Mouse (Mus musculus) heart, embryonic 12.5 days (tissue): Measurements from ENCODE around the gene Psmc5. TPM values are rescaled to one million over a fixed set of nuclear protein-coding genes. Genes with fewer than 3 reads are reported as not detected.

Experiments
- ATAC-seq: fragments of 200-750 bp; cut with Nextera tagmentation; 2 replicates; pipeline ENCODE4 v1.8.0; 2017; ENCODE audit warnings: moderate TSS enrichment, moderate library complexity; ENCODE audit not compliant: insufficient number of reproducible peaks, low FRiP score
- H3K27ac ChIP-seq: fragments of 300-500 bp; sonication (generic); 2 replicates; pipeline ENCODE4 v1.5.1; 2016; ENCODE audit warnings: mild to moderate bottlenecking, moderate library complexity; ENCODE audit not compliant: poor library complexity, severe bottlenecking
- H3K27me3 ChIP-seq: fragments of 300-500 bp; sonication (generic); replicated peaks from 2 replicates; pipeline ENCODE4 v1.6.1; 2016; ENCODE audit warnings: mild to moderate bottlenecking, moderate library complexity
- H3K36me3 ChIP-seq: fragments of 300-500 bp; sonication (generic); 2 replicates; pipeline ENCODE4 v1.6.1; 2016; ENCODE audit warnings: mild to moderate bottlenecking, moderate library complexity
- H3K4me1 ChIP-seq: fragments of 300-500 bp; sonication (generic); replicated peaks from 2 replicates; pipeline ENCODE4 v1.6.1; 2016; ENCODE audit warnings: mild to moderate bottlenecking
- H3K4me2 ChIP-seq: fragments of 300-500 bp; sonication (generic); 2 replicates; pipeline ENCODE4 v1.6.1; 2016; ENCODE audit warnings: mild to moderate bottlenecking, moderate library complexity
- H3K4me3 ChIP-seq: fragments of 300-500 bp; sonication (generic); 2 replicates; pipeline ENCODE4 v1.5.1; 2016; ENCODE audit warnings: mild to moderate bottlenecking
- H3K9ac ChIP-seq: fragments of 300-500 bp; sonication (generic); 2 replicates; pipeline ENCODE4 v1.6.1; 2016; ENCODE audit warnings: mild to moderate bottlenecking, moderate library complexity
- H3K9me3 ChIP-seq: fragments of 300-500 bp; sonication (generic); replicated peaks from 2 replicates; pipeline ENCODE4 v1.6.1; 2016; ENCODE audit warnings: mild to moderate bottlenecking, moderate library complexity
- WGBS: fragments of 180-500 bp; shearing (Covaris S2); methylation state at CpG from one replicate; pipeline ENCODE4 v1.1.7; 2016; 5-methylcytosine and 5-hydroxymethylcytosine counted together
- polyA plus RNA-seq: library from polyadenylated mRNA; unstranded; fragments of >200 nt; fragmentation: Nextera tagmentation; extraction: Ambion mirVana; gene quantifications from 2 replicates; pipeline ENCODE4 v1.2.1, GENCODE M21; 2016

Gene Psmc5
- polyA plus RNA-seq, 1 experiment from 2014 or later, result 253 TPM

- no peaks in the 10 kb centered on the region for H3K4me1 ChIP-seq
- H3K9ac ChIP-seq, result no peak overlapping the region
- 80% methylated on average over 9 of the region's 9 CpGs for WGBS
- no peak overlapping the region for H3K4me3 ChIP-seq
- H3K9me3 ChIP-seq, result no peaks in the 10 kb centered on the region
- no peak overlapping the region for H3K4me2 ChIP-seq
- no peak overlapping the region for H3K27ac ChIP-seq
- H3K27me3 ChIP-seq, result no peaks in the 10 kb centered on the region
- no peaks in the 10 kb centered on the region for H3K36me3 ChIP-seq
- ATAC-seq, result no peak
Measured at GRCm38 (mm10) chr11:106306758-106307157, 50.8 kb downstream of the Psmc5 start.

GRCm38 (mm10) chr11:106307432-106307831 lies 51.5 kb downstream of the Psmc5 start:
- no peaks in the 10 kb centered on the region for H3K27me3 ChIP-seq
- no peak overlapping the region for H3K4me3 ChIP-seq
- no peak overlapping the region for H3K9ac ChIP-seq
- no peaks in the 10 kb centered on the region for H3K4me1 ChIP-seq
- no peak overlapping the region for H3K4me2 ChIP-seq
- ATAC-seq, result no peak
- no peaks in the 10 kb centered on the region for H3K9me3 ChIP-seq
- no peaks in the 10 kb centered on the region for H3K36me3 ChIP-seq
- no peak overlapping the region for H3K27ac ChIP-seq
- 64% methylated on average over 5 of the region's 5 CpGs for WGBS

GRCm38 (mm10) chr11:106308162-106308561 lies 52.2 kb downstream of the Psmc5 start:
- H3K27ac ChIP-seq, result no peak overlapping the region
- WGBS, result 85% methylated on average over 11 of the region's 11 CpGs

GRCm38 (mm10) chr11:106310123-106310522 lies 54.2 kb downstream of the Psmc5 start:
- no peak for ATAC-seq
- Histone ChIP-seq H3K4me3 (no peak overlapping the region), H3K36me3 (no peaks in the 10 kb centered on the region), H3K27ac (no peak overlapping the region), H3K4me2 (no peak overlapping the region), H3K4me1 (peaks cover 6% of the 10 kb centered on the region; the same call in 1 of the 2 replicates), H3K9ac (no peak overlapping the region), H3K27me3 (no peaks in the 10 kb centered on the region), H3K9me3 (no peaks in the 10 kb centered on the region)
- WGBS, result 63% methylated on average over 5 of the region's 5 CpGs

More at GRCm38 (mm10) chr11:106308162-106308561, 52.2 kb downstream of the Psmc5 start:
- Histone ChIP-seq H3K4me2 (no peak overlapping the region), H3K9ac (no peak overlapping the region), H3K27me3 (no peaks in the 10 kb centered on the region), H3K36me3 (no peaks in the 10 kb centered on the region), H3K4me3 (no peak overlapping the region), H3K4me1 (no peaks in the 10 kb centered on the region), H3K9me3 (no peaks in the 10 kb centered on the region)
- no peak for ATAC-seq

Other genes with a start within 250 kb of the Psmc5 start
- 0.19 TPM in 1 of 2 replicates, not detected in the other for gene Kcnh6, start 248.0 kb upstream of the Psmc5 start, polyA plus RNA-seq
- 62.7 and 69.9 TPM in 2 replicates for gene Dcaf7, start 219.3 kb upstream of the Psmc5 start, polyA plus RNA-seq
- gene Taco1, start 190.1 kb upstream of the Psmc5 start, polyA plus RNA-seq, result 9.0 and 11.8 TPM in 2 replicates
- 35.0 and 35.3 TPM in 2 replicates for gene Map3k3, start 171.5 kb upstream of the Psmc5 start, polyA plus RNA-seq
- gene Gm10840, start 95.3 kb upstream of the Psmc5 start, polyA plus RNA-seq, result not detected in 2 replicates
- 125 and 135 TPM in 2 replicates for gene Limd2, start 95.3 kb upstream of the Psmc5 start, polyA plus RNA-seq
- 22.4 and 22.6 TPM in 2 replicates for gene Strada, start 54.0 kb upstream of the Psmc5 start, polyA plus RNA-seq
- gene Ccdc47, start 39.8 kb upstream of the Psmc5 start, polyA plus RNA-seq, result 90.3 and 93.1 TPM in 2 replicates
- 59.1 and 60.7 TPM in 2 replicates for gene Ddx42, start 39.2 kb upstream of the Psmc5 start, polyA plus RNA-seq
- gene Ftsj3, start 75 bp upstream of the Psmc5 start, polyA plus RNA-seq, result 45.3 and 45.9 TPM in 2 replicates
- 24.6 and 25.3 TPM in 2 replicates for gene Smarcd2, start 16.8 kb downstream of the Psmc5 start, polyA plus RNA-seq
- 0.05 and 0.06 TPM in 2 replicates for gene Tcam1, start 20.5 kb downstream of the Psmc5 start, polyA plus RNA-seq
- gene Gh, start 45.7 kb downstream of the Psmc5 start, polyA plus RNA-seq, result not detected in 2 replicates
- 0.83 and 0.95 TPM in 2 replicates for gene Cd79b, start 58.6 kb downstream of the Psmc5 start, polyA plus RNA-seq
- gene Scn4a, start 97.1 kb downstream of the Psmc5 start, polyA plus RNA-seq, result 0.08 and 0.13 TPM in 2 replicates
- 0.28 TPM in 1 of 2 replicates, not detected in the other for gene Prr29, start 109.3 kb downstream of the Psmc5 start, polyA plus RNA-seq
- gene Icam2, start 131.9 kb downstream of the Psmc5 start, polyA plus RNA-seq, result 59.7 and 68.4 TPM in 2 replicates
- 5.7 and 6.9 TPM in 2 replicates for gene Ern1, start 231.7 kb downstream of the Psmc5 start, polyA plus RNA-seq